Mouse (Mus musculus) large intestine, adult 2 months (tissue): ENCODE measurements around the gene Hacd3. TPM values are rescaled to one million over a fixed set of nuclear protein-coding genes. Genes with fewer than 3 reads are reported as not detected.

Source experiments
- DNase-seq: peaks from one replicate; pipeline ENCODE4 v3.0.0-alpha.2; 2012; ENCODE audit warnings: low read depth, low spot score
- WGBS: fragments of 180-500 bp; shearing (Covaris S2); methylation state at CpG from one replicate; pipeline ENCODE4 v1.1.7; 2018; 5-methylcytosine and 5-hydroxymethylcytosine counted together
- polyA plus RNA-seq: library from polyadenylated mRNA; depleted of rRNA; stranded (reverse); fragments of >200 nt; gene quantifications from 2 replicates; pipeline ENCODE4 v1.2.3, GENCODE M21; 2012; rRNA removed

Gene Hacd3
- polyA plus RNA-seq, 1 experiment, result 28.1 TPM

DNA sequence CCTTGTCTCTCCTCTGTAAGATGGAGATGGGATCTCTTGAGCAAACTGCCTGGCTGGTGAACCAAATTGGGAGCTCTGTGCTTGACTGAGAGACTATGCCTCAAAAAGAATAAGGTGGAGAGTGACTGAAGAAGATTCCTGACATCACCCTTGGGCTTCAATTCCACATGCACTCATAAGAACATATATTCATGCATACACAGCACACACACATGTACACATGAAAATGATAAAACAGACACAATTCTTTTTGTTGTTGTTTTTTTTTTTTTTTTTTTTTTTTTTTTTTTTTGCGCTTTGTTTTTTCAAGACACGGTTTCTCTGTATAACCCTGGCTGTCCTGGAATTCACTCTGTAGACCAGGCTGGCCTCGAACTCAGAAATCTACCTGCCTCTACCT lies 64.2 kb downstream of the Hacd3 start:
- no peak for DNase-seq
- WGBS, result 85% methylated on average over 3 of the region's 3 CpGs

DNA sequence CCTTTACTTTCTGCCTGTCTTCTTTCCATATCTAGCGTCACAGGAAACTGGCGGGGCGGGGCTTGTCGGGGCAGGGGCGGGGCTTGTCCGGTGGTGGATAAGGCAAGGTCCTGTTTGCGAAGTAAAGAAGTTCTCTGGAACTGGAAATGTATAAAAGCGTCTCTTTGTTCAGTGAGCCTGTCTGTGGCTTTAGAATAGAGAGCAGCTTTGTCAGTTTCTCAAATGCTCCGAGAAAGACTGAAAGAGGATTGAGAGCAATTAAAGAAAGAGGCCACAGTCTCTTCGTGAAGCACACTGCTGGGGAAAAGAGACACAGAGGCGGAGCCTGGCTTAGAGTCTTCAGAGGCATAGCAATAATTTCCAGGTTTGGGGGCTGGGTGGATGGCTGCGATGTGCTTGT lies 65.2 kb downstream of the Hacd3 start:
- 7% methylated on average over 12 of the region's 12 CpGs for WGBS
- no peak for DNase-seq

DNA sequence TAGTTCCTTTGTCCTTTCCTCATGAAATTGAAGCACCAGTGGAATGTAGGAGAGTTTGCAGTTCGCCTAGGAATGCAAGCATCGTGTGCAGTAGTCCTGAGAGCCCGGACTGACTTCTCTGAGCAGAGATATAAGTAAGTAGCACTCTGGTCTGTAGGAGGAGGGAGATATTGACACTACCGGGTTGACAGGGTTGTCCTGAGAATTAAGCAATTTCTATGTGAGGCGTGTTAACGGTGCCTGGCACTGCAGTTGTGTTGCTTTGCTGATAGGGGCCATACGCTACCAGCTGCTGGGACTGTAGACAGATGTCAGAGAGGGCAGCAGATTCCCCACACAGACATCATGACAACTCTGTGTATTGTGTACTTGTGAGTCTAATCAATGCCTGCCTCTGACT lies 68.3 kb downstream of the Hacd3 start:
- no peak for DNase-seq
- 38% methylated on average over 7 of the region's 7 CpGs for WGBS

DNA sequence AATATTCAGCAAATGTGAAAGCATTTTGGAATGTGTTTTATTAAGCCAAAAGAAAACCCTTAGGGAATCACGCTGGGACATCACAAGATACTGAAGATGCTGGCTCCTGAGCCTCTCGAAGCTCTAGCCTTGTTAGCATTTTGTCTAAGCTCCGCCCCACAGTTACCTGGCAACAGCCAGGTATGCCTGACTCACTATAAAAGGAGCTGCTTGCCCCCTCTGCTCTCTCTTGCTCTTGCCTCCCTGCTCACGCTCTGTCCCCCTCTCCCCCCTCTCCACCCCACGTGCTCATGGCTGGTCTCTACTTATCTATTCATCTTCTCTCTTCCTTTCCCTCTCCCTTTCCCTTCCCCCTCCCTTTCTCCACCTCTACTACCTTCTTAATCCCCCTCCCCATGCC lies 69.4 kb downstream of the Hacd3 start:
- 27% methylated on average over 5 of the region's 5 CpGs for WGBS
- no peak for DNase-seq

GRCm38 (mm10) chr9:64951161-64951657 lies 70.3 kb downstream of the Hacd3 start, which contains the start of gene Slc24a1:
Gene Slc24a1, minus strand, starts transcription at chr9:64951607.
- WGBS, result 47% methylated on average over 11 of the region's 11 CpGs

DNA sequence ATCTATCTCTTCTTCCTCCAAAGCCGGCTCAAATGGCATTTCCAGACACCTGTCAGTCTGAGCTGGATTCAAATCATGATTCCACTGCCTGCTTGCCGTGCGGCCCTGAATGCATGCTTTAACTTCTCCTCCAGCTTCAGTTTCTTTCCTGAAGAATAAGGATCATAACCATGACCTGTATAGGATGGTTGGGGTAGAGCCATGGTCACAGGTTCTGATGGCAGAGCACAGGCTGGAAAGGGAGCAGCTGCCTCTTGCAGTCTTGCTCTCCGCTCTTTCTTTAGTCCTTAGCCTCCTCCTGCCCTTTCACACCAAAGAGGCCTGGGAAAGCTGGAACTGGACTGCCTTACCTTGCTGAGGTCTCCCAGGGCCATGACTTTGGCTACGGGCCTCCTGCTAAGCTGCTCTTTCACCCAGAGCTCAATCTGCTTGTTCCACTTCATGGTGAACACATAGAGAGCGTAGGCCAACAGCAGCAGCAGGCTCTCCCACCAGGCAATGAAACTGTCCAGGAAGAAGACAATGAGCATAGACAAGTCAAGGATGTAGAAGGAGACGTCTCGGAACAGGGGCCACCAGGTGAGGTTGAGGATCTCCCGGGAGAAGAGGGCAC lies 73.9 kb downstream of the Hacd3 start:
- WGBS, result 88% methylated on average over 9 of the region's 9 CpGs
- no peak for DNase-seq

More at GRCm38 (mm10) chr9:64951161-64951657, 70.3 kb downstream of the Hacd3 start, which contains the start of gene Slc24a1:
- no peak for DNase-seq

DNA sequence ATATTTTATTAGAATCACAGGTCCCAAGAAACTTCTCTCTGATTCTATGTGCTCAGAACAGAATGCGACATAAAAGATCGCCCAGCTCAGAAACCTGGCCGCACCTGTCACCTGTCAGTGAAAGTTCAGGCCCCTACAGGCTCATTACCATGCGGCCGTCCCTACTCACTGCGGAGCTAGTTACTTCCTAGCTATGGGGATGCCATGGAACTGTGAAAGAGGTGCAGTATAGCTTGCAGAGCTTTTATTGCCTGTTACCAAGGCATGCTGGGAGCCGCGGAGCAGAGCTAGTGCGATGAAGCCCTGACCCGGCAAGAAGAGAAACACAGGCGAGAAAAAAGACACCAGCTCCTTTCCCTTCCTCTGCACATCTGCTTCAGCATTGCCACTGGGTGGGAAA lies 77.5 kb downstream of the Hacd3 start:
- WGBS, result 17% methylated on average over 11 of the region's 11 CpGs
- no peak for DNase-seq

DNA sequence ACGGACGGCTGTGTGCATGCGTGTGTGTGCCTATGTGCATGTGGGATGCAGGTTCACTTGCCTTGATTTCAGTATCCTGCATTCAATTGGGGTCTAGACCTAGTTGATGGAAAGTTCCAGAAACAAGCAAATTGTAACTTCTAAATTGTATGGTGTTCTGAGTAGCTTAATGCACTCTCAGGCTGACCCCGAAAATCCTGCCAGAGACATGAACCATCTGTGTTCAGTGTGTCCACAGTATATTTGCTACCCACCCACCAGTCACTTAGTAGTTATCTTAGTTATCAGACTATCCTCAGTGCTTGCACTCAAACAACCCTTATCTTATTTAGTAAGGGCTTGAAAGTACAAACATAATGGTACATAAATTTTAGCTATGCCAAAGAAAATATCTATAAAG lies 79.8 kb downstream of the Hacd3 start:
- DNase-seq, result no peak
- WGBS, result 81% methylated on average over 4 of the region's 4 CpGs

DNA sequence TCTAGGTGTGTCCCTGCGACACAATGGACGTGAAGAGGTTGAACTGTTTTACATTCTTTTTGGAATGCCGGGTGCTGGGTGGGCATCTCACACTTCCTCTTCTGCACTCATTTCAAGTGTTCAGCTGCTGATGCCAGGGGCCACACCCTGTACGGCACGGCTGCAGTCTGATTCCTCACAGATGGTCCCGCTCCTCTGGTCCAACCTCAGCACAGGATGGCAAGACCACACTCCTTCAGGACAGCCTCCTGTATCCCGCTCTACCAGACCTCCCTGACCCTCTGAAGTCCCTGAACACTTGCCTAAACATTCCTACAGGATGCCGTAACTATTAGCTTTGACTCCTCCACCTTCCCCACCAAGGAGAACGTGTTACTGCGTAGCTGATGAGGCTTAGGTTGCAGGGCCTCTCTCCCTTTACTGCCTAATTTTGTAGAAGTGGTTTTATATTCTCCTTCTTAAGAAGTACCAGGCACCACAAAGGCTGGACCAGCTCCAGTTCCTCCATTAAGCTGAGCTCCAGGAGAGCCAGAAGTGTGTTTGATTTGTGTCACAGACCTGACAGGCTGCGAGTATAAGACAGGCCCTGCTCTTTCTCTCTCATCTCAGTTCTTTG lies 80.7 kb downstream of the Hacd3 start:
- 61% methylated on average over 11 of the region's 11 CpGs for WGBS
- DNase-seq, result no peak

GRCm38 (mm10) chr9:64939790-64940189 lies 81.7 kb downstream of the Hacd3 start:
- no peak for DNase-seq
- WGBS, result 82% methylated on average over 2 of the region's 2 CpGs

DNA sequence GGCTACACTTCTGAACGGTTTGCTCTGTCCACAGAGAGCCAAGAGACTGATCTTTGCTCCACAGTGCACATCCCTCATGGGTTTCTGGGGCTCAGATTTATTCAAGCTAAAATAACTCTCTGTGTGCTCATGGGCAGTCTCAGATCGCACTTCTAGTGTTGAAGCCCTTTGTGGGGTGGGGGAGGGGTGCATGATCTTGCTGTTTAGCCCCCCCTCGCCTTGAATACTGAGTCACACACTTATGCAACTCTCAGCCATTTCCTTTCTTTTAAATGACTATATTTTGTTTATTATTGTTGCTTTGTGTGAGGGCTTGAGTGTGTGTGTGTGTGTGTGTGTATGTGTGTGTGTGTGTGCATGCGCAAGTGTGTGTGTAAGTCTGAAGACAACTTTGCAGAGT lies 82.2 kb downstream of the Hacd3 start:
- DNase-seq, result no peak
- WGBS, result 48% methylated on average over 4 of the region's 4 CpGs

GRCm38 (mm10) chr9:64938535-64938934 lies 83.0 kb downstream of the Hacd3 start:
- no peak for DNase-seq
- 72% methylated on average over 5 of the region's 5 CpGs for WGBS

- WGBS, result 41% methylated on average over 5 of the region's 5 CpGs
- DNase-seq, result no peak
Measured at GRCm38 (mm10) chr9:64937491-64937890, 84.0 kb downstream of the Hacd3 start.

Other genes starting within 250 kb of the Hacd3 start
- 3.5 and 3.8 TPM in 2 replicates for gene Dennd4a, start 210.4 kb downstream of the Hacd3 start, polyA plus RNA-seq
- gene Slc24a1, start 70.1 kb downstream of the Hacd3 start, polyA plus RNA-seq, result not detected in 2 replicates
- 13.5 and 15.6 TPM in 2 replicates for gene Ints14, start 60.8 kb downstream of the Hacd3 start, polyA plus RNA-seq
- gene Dpp8, start 10.7 kb upstream of the Hacd3 start, polyA plus RNA-seq, result 30.0 and 41.0 TPM in 2 replicates
- 1.5 and 1.9 TPM in 2 replicates for gene Igdcc4, start 79.8 kb upstream of the Hacd3 start, polyA plus RNA-seq
- not detected in 2 replicates for gene Igdcc3, start 119.5 kb upstream of the Hacd3 start, polyA plus RNA-seq
- gene Parp16, start 173.7 kb upstream of the Hacd3 start, polyA plus RNA-seq, result 7.6 and 10.4 TPM in 2 replicates
- gene Cilp, start 243.5 kb upstream of the Hacd3 start, polyA plus RNA-seq, result 5.1 and 5.5 TPM in 2 replicates